Mouse (Mus musculus): ENCODE data around the gene Fiz1.

DNA sequence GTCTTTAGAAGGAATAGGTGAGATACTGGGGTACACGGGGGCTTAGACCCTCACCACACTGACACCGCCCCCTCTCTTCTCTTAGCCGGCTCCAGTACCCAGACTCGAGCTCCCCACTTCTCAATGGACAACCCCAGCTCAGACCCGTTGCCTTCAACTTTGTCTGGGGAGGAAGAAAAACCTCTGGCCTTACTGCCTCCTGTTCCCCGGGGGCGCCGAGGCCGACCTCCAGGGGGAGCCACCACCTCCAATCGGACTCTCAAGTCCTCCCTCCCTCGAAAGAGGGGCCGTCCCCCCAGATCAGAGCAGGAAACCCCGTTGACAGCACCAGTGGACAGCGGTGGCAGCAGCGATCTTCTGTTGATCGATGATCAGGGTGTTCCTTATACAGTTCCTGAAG is 2.9 kb upstream of the Fiz1 start:
- no peak for TF ChIP-seq CTCF (IDR thresholded peaks at IDR 0.05; ENCODE audit: control insufficient read depth, insufficient read depth, insufficient replicate concordance, low read depth, low read length)
- no peak for TF ChIP-seq POLR2A (IDR thresholded peaks at IDR 0.05; ENCODE audit: control insufficient read depth, low read depth, low read length)
